Mouse (Mus musculus) testis, adult 2 months (tissue): ENCODE measurements around the gene Ttll8.

Experiments
- CTCF ChIP-seq: fragments of 200-500 bp; IDR thresholded peaks from 2 replicates; pipeline ENCODE4 v1.5.1; 2012; ENCODE audit warnings: low read depth, mild to moderate bottlenecking, inconsistent platforms, low read length, moderate library complexity; ENCODE audit not compliant: control insufficient read depth, insufficient read depth, insufficient replicate concordance
- POLR2A ChIP-seq: fragments of 200-500 bp; IDR thresholded peaks from 2 replicates; pipeline ENCODE4 v1.6.1; 2012; ENCODE audit warnings: low read depth, mild to moderate bottlenecking, inconsistent platforms, low read length, moderate library complexity; ENCODE audit not compliant: control insufficient read depth

DNA sequence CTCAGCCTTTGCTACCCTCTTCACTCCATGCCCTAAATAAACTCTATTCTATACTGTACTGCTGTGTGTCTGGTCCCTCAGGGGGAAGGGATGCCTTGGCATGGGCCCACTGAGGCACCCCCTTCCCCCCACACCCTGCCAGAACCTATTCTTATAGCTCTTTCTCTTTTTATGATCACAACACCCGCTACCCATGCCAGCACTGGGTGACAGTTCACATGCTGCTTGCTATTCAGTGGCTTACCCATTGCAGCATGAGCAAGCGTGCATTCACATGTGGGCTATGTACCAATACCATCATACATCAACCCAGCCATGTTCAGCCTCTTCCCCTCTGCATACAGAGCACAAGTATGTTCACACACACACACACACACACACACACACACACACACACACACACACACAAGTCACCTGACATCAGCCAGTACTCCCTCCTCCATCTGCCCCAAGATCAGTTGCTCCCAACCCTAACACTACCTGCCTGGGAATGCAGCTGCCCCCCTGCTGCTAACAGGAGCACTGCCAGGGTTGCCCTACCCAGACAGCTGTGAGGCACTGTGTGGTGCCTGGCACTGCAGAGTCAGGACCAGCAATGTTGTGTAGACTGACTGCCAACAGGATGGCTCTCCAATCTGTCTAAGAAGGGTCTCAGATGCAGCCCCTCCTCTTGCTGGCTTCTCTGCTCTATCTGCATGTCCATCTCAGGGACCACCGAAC, 112.5 kb downstream of the Ttll8 start:
- no peak for TF ChIP-seq CTCF
- TF ChIP-seq POLR2A = no peak
